Mouse (Mus musculus): Measurements from ENCODE around the gene Agpat4.
A peak's percentile ranks its signal among the peaks of the same experiment; 100 is the strongest.

Gene Agpat4

GRCm38 (mm10) chr17:12118561-12118925, at the start of gene Agpat4:
Gene Agpat4 (plus strand): TSS chr17:12118704.
- peak in 1 of 2 experiments; percentile 18 for DNase-seq (ENCODE audit: low spot score in 2 of 2)

GRCm38 (mm10) chr17:12076816-12077215, 41.7 kb upstream of the Agpat4 start:
- DNase-seq (ENCODE audit: low spot score in 2 of 2): no peak

GRCm38 (mm10) chr17:12080656-12081495, 37.6 kb upstream of the Agpat4 start:
- no peak for DNase-seq (ENCODE audit: low spot score in 2 of 2)

- DNase-seq (ENCODE audit: low spot score in 2 of 2): peak in 1 of 2 experiments; percentile 21
These were observed 36.3 kb upstream of the Agpat4 start for GRCm38 (mm10) chr17:12082201-12082600.

GRCm38 (mm10) chr17:12090261-12090927, 28.1 kb upstream of the Agpat4 start:
- DNase-seq (ENCODE audit: low spot score in 2 of 2): no peak

GRCm38 (mm10) chr17:12092901-12093564, 25.5 kb upstream of the Agpat4 start:
- no peak for DNase-seq (ENCODE audit: low spot score in 2 of 2)

- no peak for DNase-seq (ENCODE audit: low spot score in 2 of 2)
These were observed 24.5 kb upstream of the Agpat4 start for GRCm38 (mm10) chr17:12094016-12094415.

GRCm38 (mm10) chr17:12094827-12095590, 23.5 kb upstream of the Agpat4 start:
- DNase-seq (ENCODE audit: low spot score in 2 of 2): peak in 1 of 2 experiments; percentile 9

- no peak for DNase-seq (ENCODE audit: low spot score in 2 of 2)
These were observed 19.1 kb upstream of the Agpat4 start for GRCm38 (mm10) chr17:12099415-12099814.

GRCm38 (mm10) chr17:12102326-12102725, 16.2 kb upstream of the Agpat4 start:
- DNase-seq (ENCODE audit: low spot score in 2 of 2): peak in 1 of 2 experiments; percentile 18

- DNase-seq (ENCODE audit: low spot score in 2 of 2): no peak
These were observed 14.7 kb upstream of the Agpat4 start for GRCm38 (mm10) chr17:12103781-12104180.

GRCm38 (mm10) chr17:12104245-12104644, 14.3 kb upstream of the Agpat4 start:
- no peak for DNase-seq (ENCODE audit: low spot score in 2 of 2)

GRCm38 (mm10) chr17:12104690-12105089, 13.8 kb upstream of the Agpat4 start:
- DNase-seq (ENCODE audit: low spot score in 2 of 2): no peak

GRCm38 (mm10) chr17:12106255-12106654, 12.2 kb upstream of the Agpat4 start:
- no peak for DNase-seq (ENCODE audit: low spot score in 2 of 2)

GRCm38 (mm10) chr17:12113626-12114025, 4.9 kb upstream of the Agpat4 start:
- DNase-seq (ENCODE audit: low spot score in 2 of 2): peak in 1 of 2 experiments; percentile 50

- DNase-seq (ENCODE audit: low spot score in 2 of 2): no peak
These were observed 3.4 kb upstream of the Agpat4 start for GRCm38 (mm10) chr17:12115086-12115485.

- no peak for DNase-seq (ENCODE audit: low spot score in 2 of 2)
These were observed 373 bp upstream of the Agpat4 start for GRCm38 (mm10) chr17:12118131-12118530.

- peak; percentile 77 to 84 for DNase-seq (ENCODE audit: low spot score in 2 of 2)
These were observed 580 bp downstream of the Agpat4 start for GRCm38 (mm10) chr17:12118926-12119641.

- DNase-seq (ENCODE audit: low spot score in 2 of 2): peak; percentile 32 to 51
These were observed 1.2 kb downstream of the Agpat4 start for GRCm38 (mm10) chr17:12119675-12120074.

GRCm38 (mm10) chr17:12120268-12120667, 1.8 kb downstream of the Agpat4 start:
- DNase-seq (ENCODE audit: low spot score in 2 of 2): no peak

- no peak for DNase-seq (ENCODE audit: low spot score in 2 of 2)
These were observed 2.8 kb downstream of the Agpat4 start for GRCm38 (mm10) chr17:12121226-12121794.
